Mouse (Mus musculus): ENCODE measurements at regions not wholly inside any gene's neighbourhood (a gene's known extent, or its start where the extent isn't known, plus 50 kb on each side); places are given as distances from the start of the nearest gene placed in this dataset.
A peak's percentile ranks its signal among the peaks of the same experiment; 100 is the strongest.

- no peaks in the 10 kb centered on the region for H3K79me2 ChIP-seq (ENCODE audit: inconsistent target)
- WGBS (ENCODE audit: missing documents): 84% methylated on average over 6 of the region's 6 CpGs
Measured at GRCm38 (mm10) chr14:105056171-105056570, 121.0 kb downstream of the Rbm26 start.

DNA sequence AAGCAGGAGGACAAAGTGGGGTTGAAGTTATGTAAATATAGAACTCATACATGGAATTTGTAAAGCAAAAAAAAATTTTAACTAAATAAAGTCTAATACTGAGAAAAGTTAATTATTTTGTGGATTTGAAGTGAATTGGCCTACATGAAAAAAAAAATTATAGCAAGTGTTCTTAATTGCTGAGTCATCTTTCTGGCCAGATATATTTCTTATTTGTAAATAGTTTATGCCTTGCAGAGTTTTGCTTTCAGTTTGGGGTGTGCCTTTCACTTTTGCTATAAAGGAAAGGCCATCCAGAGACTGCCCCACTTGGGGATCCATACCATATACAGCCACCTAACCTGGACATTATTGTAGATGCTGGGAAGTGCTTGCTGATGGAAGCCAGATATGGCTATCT, 138.3 kb downstream of the Rbm26 start:
- no peaks in the 10 kb centered on the region for H3K79me2 ChIP-seq (ENCODE audit: inconsistent target)
- H3K27ac ChIP-seq: no peak overlapping the region
- no peaks in the 10 kb centered on the region for H3K36me3 ChIP-seq (ENCODE audit: inconsistent target)
- no peak overlapping the region for H3K4me3 ChIP-seq (ENCODE audit: inconsistent target)

More at GRCm38 (mm10) chr14:105056171-105056570, 121.0 kb downstream of the Rbm26 start:
- H3K27ac ChIP-seq: no peak overlapping the region
- H3K4me3 ChIP-seq (ENCODE audit: inconsistent target): no peak overlapping the region
- H3K36me3 ChIP-seq (ENCODE audit: inconsistent target): no peaks in the 10 kb centered on the region

GRCm38 (mm10) chr14:105034712-105035377, 142.3 kb downstream of the Rbm26 start:
- 20% methylated on average over 14 of the region's 14 CpGs for WGBS (ENCODE audit: missing documents)

DNA sequence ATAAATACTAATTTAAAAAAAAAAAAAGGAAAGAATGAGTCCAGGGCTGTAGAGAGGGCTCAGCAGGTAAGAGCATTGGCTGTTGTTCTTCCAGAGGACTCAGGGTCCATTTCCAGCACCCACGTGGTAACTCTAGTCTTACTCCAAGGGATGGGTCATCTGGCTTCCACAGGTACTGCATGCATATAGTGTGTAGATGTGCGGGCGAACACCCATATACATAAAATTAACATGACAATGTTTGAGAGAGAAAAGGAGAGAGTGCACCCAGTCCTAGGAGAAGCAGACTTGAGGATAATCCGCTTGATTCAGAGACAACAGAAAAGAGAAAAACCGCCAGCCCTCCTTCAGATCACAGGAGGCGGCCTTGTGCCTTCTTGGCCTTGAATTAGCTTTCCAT, 157.2 kb downstream of the Rbm26 start:
- Histone ChIP-seq H3K27ac (no peak overlapping the region), H3K79me2 (ENCODE audit: inconsistent target) (no peaks in the 10 kb centered on the region), H3K36me3 (ENCODE audit: inconsistent target) (no peaks in the 10 kb centered on the region), H3K4me3 (ENCODE audit: inconsistent target) (no peak overlapping the region)
- WGBS (ENCODE audit: missing documents): 92% methylated on average over 6 of the region's 6 CpGs

More at GRCm38 (mm10) chr14:105034712-105035377, 142.3 kb downstream of the Rbm26 start:
- no peaks in the 10 kb centered on the region for H3K79me2 ChIP-seq (ENCODE audit: inconsistent target)
- no peaks in the 10 kb centered on the region for H3K36me3 ChIP-seq (ENCODE audit: inconsistent target)
- no peak overlapping the region for H3K4me3 ChIP-seq (ENCODE audit: inconsistent target)
- no peak overlapping the region for H3K27ac ChIP-seq

DNA sequence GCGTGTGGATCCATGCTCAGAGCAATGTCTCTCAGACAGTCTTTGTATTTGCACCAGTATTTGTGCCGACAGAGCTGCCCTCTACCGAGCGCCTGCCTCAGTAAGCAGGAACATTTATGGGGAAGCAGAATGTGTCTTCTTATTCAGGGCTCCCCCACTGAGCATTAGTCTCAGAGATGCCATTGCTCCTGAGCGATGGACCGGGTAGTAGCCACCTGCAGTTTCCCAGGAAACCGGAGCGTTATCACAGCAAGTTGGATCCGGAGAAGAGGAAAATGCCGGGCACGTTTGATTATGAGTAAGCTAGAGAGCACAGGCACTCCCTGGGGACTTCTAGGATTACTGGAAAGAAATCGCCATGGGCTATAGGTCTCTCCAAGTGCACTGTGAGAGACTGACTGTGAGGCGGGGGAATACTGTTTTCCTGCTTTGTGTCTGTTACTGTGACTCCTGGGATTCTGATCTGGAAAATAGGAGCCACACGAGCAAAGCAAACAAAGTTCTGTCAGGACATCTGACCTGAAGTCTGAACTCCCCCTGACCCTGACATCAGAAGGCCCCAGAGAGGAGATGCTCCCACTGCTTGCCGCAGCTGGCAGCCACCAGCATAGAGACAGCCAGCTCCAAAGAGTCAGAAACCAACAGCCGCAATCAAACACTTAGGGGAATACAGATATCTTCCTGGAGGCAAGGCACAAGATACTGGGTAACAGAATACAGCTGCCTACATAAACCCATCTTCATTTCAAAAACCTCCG, 160.9 kb downstream of the Rbm26 start:
- H3K4me3 ChIP-seq (ENCODE audit: inconsistent target): no peak overlapping the region
- no peaks in the 10 kb centered on the region for H3K36me3 ChIP-seq (ENCODE audit: inconsistent target)
- WGBS (ENCODE audit: missing documents): 93% methylated on average over 17 of the region's 17 CpGs
- no peak overlapping the region for H3K27ac ChIP-seq
- H3K79me2 ChIP-seq (ENCODE audit: inconsistent target): no peaks in the 10 kb centered on the region

GRCm38 (mm10) chr14:105015278-105015677, 161.8 kb downstream of the Rbm26 start:
- Histone ChIP-seq H3K79me2 (ENCODE audit: inconsistent target) (no peaks in the 10 kb centered on the region), H3K27ac (no peak overlapping the region), H3K4me3 (ENCODE audit: inconsistent target) (no peak overlapping the region), H3K36me3 (ENCODE audit: inconsistent target) (no peaks in the 10 kb centered on the region)
- WGBS (ENCODE audit: missing documents): 81% methylated on average over 2 of the region's 2 CpGs

DNA sequence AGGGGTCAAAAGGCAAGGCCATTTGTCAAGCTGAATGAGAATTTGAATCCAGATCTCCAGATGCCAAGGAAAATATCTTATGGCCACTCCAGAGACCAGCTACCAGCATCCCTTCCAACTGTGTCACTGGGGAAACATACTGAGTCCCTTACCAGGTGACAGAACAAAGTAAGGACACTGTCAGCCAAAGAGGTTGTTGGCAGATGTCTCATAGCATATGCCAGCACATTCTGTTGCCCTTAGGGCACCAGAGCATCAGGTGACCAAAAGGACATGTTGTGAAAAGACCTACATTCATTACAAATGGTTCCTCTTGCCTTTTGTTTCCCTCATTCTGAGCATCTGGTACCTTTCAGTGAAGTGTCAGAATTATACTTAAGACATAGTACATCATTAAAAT, 166.4 kb downstream of the Rbm26 start:
- Histone ChIP-seq H3K36me3 (ENCODE audit: inconsistent target) (no peaks in the 10 kb centered on the region), H3K79me2 (ENCODE audit: inconsistent target) (no peaks in the 10 kb centered on the region), H3K27ac (no peak overlapping the region), H3K4me3 (ENCODE audit: inconsistent target) (no peak overlapping the region)

- Histone ChIP-seq H3K36me3 (ENCODE audit: inconsistent target) (no peaks in the 10 kb centered on the region), H3K79me2 (ENCODE audit: inconsistent target) (no peaks in the 10 kb centered on the region), H3K4me3 (ENCODE audit: inconsistent target) (no peak overlapping the region), H3K27ac (no peak overlapping the region)
- WGBS (ENCODE audit: missing documents): 94% methylated on average over 2 of the region's 2 CpGs
Measured at GRCm38 (mm10) chr14:105008331-105008730, 168.8 kb downstream of the Rbm26 start.

- Histone ChIP-seq H3K4me3 (ENCODE audit: inconsistent target) (no peak overlapping the region), H3K36me3 (ENCODE audit: inconsistent target) (no peaks in the 10 kb centered on the region), H3K27ac (no peak overlapping the region), H3K79me2 (ENCODE audit: inconsistent target) (no peaks in the 10 kb centered on the region)
- WGBS (ENCODE audit: missing documents): 90% methylated on average over 3 of the region's 3 CpGs
Measured at GRCm38 (mm10) chr14:104994066-104994465, 183.1 kb downstream of the Rbm26 start.

- H3K36me3 ChIP-seq (ENCODE audit: inconsistent target): no peaks in the 10 kb centered on the region
- no peak overlapping the region for H3K4me3 ChIP-seq (ENCODE audit: inconsistent target)
- WGBS (ENCODE audit: missing documents): 83% methylated on average over 1 of the region's 1 CpGs
- H3K27ac ChIP-seq: no peak overlapping the region
- no peaks in the 10 kb centered on the region for H3K79me2 ChIP-seq (ENCODE audit: inconsistent target)
Measured at GRCm38 (mm10) chr14:104966046-104966445, 211.1 kb downstream of the Rbm26 start.

- no peaks in the 10 kb centered on the region for H3K36me3 ChIP-seq (ENCODE audit: inconsistent target)
- 97% methylated on average over 5 of the region's 5 CpGs for WGBS (ENCODE audit: missing documents)
- no peaks in the 10 kb centered on the region for H3K79me2 ChIP-seq (ENCODE audit: inconsistent target)
- no peak overlapping the region for H3K27ac ChIP-seq
- H3K4me3 ChIP-seq (ENCODE audit: inconsistent target): no peak overlapping the region
Measured at GRCm38 (mm10) chr14:104943450-104943849, 233.7 kb downstream of the Rbm26 start.

- Histone ChIP-seq H3K4me3 (ENCODE audit: inconsistent target) (no peak overlapping the region), H3K27ac (no peak overlapping the region), H3K36me3 (ENCODE audit: inconsistent target) (no peaks in the 10 kb centered on the region), H3K79me2 (ENCODE audit: inconsistent target) (no peaks in the 10 kb centered on the region)
- 77% methylated on average over 15 of the region's 15 CpGs for WGBS (ENCODE audit: missing documents)
Measured at GRCm38 (mm10) chr14:104939961-104940360, 237.2 kb downstream of the Rbm26 start.

- H3K4me3 ChIP-seq (ENCODE audit: inconsistent target): peak overlapping the region; percentile 7; the same call in 1 of the 2 replicates
- no peaks in the 10 kb centered on the region for H3K36me3 ChIP-seq (ENCODE audit: inconsistent target)
- WGBS (ENCODE audit: missing documents): 31% methylated on average over 10 of the region's 10 CpGs
- no peak overlapping the region for H3K27ac ChIP-seq
- H3K79me2 ChIP-seq (ENCODE audit: inconsistent target): no peaks in the 10 kb centered on the region
Measured at GRCm38 (mm10) chr14:104937083-104937864, 239.9 kb downstream of the Rbm26 start.

- 93% methylated on average over 11 of the region's 11 CpGs for WGBS (ENCODE audit: missing documents)
- H3K27ac ChIP-seq: no peak overlapping the region
- no peaks in the 10 kb centered on the region for H3K36me3 ChIP-seq (ENCODE audit: inconsistent target)
- H3K79me2 ChIP-seq (ENCODE audit: inconsistent target): no peaks in the 10 kb centered on the region
- no peak overlapping the region for H3K4me3 ChIP-seq (ENCODE audit: inconsistent target)
Measured at GRCm38 (mm10) chr14:104935956-104936355, 241.2 kb downstream of the Rbm26 start.

DNA sequence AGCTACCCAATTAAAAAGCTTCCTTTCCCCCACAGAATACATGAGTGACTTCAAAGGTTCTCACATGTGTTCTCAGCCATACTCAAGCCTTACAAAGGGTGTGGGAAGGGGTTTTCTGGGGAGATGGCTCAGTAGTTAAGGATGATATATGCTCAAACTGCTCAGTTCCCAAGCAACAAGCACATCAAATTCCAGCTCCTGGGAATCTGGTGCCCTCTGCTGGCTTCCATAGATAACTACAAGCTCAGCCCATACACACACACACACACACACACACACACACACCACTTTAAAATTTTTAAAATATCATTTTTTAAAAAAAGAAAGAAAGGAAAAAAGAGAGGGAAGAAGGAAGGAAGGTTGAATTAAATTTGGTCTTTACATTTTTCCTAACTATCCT, 271.4 kb downstream of the Rbm26 start:
- H3K36me3 ChIP-seq (ENCODE audit: inconsistent target): no peaks in the 10 kb centered on the region
- H3K79me2 ChIP-seq (ENCODE audit: inconsistent target): no peaks in the 10 kb centered on the region
- H3K4me3 ChIP-seq (ENCODE audit: inconsistent target): no peak overlapping the region
- H3K27ac ChIP-seq: no peak overlapping the region

Measured in macrophage (primary cell).